Mouse (Mus musculus): ENCODE data around the gene Gorasp2. TPM values are rescaled to one million over a fixed set of nuclear protein-coding genes. Genes with fewer than 3 reads are reported as not detected.

Gorasp2 gene
- total and polyA plus RNA-seq, 3 experiments = 65.4 to 145 (median 77.4) TPM

DNA sequence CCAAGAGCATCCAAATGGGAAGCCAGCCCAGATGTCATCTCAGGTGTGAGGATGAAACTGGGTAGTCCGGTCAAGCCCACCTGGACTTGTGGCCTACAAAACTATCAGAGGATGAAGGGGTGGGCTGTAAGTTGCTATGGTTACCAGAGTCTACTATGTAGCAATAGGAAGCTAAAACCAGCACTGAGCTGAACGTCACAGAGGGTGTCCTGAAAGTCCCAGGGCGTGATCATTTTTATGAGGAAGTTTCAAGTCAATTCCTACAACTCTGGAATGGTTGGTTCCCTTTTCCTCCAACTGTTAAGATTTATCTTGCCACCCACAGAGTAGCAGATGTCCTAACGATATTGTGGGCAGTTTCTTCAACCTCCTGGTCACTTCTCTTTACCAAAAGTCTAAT, 39.1 kb upstream of the Gorasp2 start:
- no peak overlapping the region for H3K9ac ChIP-seq (ENCODE audit: insufficient read depth, low read depth)
- peaks cover 7 to 18% of the 10 kb centered on the region in 2 experiments; a peak in 2 of 4 replicates for H3K4me1 ChIP-seq (ENCODE audit: control insufficient read depth in 1 of 2, insufficient read depth in 2 of 2)
- TF ChIP-seq JUND (conservative IDR thresholded peaks at IDR 0.05; ENCODE audit: low read depth, low read length) = no peak
- TF ChIP-seq ZC3H11A (IDR thresholded peaks at IDR 0.05; ENCODE audit: low read depth, low read length) = no peak
- no peak for TF ChIP-seq ZNF384 (IDR thresholded peaks at IDR 0.05; ENCODE audit: low read depth, low read length)
- no peak for TF ChIP-seq IRF4 (IDR thresholded peaks at IDR 0.05; ENCODE audit: low read depth, low read length)
- TF ChIP-seq KAT2A (IDR thresholded peaks at IDR 0.05; ENCODE audit: insufficient replicate concordance, low read length) = no peak
- TF ChIP-seq BHLHE40 (IDR thresholded peaks at IDR 0.05; ENCODE audit: low read depth, low read length) = no peak
- peaks cover 2% of the 10 kb centered on the region for H3K27me3 ChIP-seq (replicated peaks)
- dilution Hi-C loops (cut with MboI; ENCODE audit: extremely low pct_ligation_motif_present, extremely low pct_unique_long_range_greater_than_20kb, low sequenced_read_pairs) (no loop called here), in situ Hi-C loops (cut with MboI; ENCODE audit: low pct_ligation_motif_present, low pct_unique_long_range_greater_than_20kb, low sequenced_read_pairs) (no loop called here)
- peaks cover 2% of the 10 kb centered on the region for H3K9me3 ChIP-seq (replicated peaks; ENCODE audit: low read length)
- H3K36me3 ChIP-seq (replicated peaks in 1 of 2; ENCODE audit: control insufficient read depth in 1 of 2, insufficient read depth in 1 of 2, low read length in 1 of 2) = no peaks in the 10 kb centered on the region
- H3K27ac ChIP-seq (ENCODE audit: insufficient read depth, low read depth) = no peak overlapping the region
- no peaks in the 10 kb centered on the region for H3K79me2 ChIP-seq (replicated peaks; ENCODE audit: control insufficient read depth, extremely low read depth, insufficient read depth, poor library complexity, severe bottlenecking)
- H3K4me2 ChIP-seq (ENCODE audit: insufficient read depth, low read depth, poor library complexity, severe bottlenecking) = no peak overlapping the region
- no peak overlapping the region for H3K4me3 ChIP-seq (replicated peaks in 1 of 3; ENCODE audit: low read depth in 2 of 3, low read length in 2 of 3, poor library complexity in 1 of 3)
- DNase-seq (ENCODE audit: extremely low read depth) = no peak

- in situ Hi-C loops (cut with MboI; ENCODE audit: low pct_ligation_motif_present, low pct_unique_long_range_greater_than_20kb, low sequenced_read_pairs) = no loop called here
- dilution Hi-C loops (cut with MboI; ENCODE audit: extremely low pct_ligation_motif_present, extremely low pct_unique_long_range_greater_than_20kb, low sequenced_read_pairs) = no loop called here
These were observed 35.6 kb upstream of the Gorasp2 start for GRCm38 (mm10) chr2:70625761-70626160.

GRCm38 (mm10) chr2:70628397-70628796, 33.0 kb upstream of the Gorasp2 start:
- H3K79me2 ChIP-seq (replicated peaks; ENCODE audit: control insufficient read depth, extremely low read depth, insufficient read depth, poor library complexity, severe bottlenecking) = no peaks in the 10 kb centered on the region
- H3K27me3 ChIP-seq (replicated peaks) = no peaks in the 10 kb centered on the region
- no peak for DNase-seq (ENCODE audit: extremely low read depth)
- no peak overlapping the region for H3K4me3 ChIP-seq (replicated peaks in 1 of 3; ENCODE audit: low read depth in 2 of 3, low read length in 2 of 3, poor library complexity in 1 of 3)
- H3K4me2 ChIP-seq (ENCODE audit: insufficient read depth, low read depth, poor library complexity, severe bottlenecking) = no peak overlapping the region
- in situ Hi-C loops (cut with MboI; ENCODE audit: low pct_ligation_motif_present, low pct_unique_long_range_greater_than_20kb, low sequenced_read_pairs) = no loop called here
- no peak overlapping the region for H3K27ac ChIP-seq (ENCODE audit: insufficient read depth, low read depth)
- no peak overlapping the region for H3K9ac ChIP-seq (ENCODE audit: insufficient read depth, low read depth)
- H3K9me3 ChIP-seq (replicated peaks; ENCODE audit: low read length) = peaks cover 5% of the 10 kb centered on the region
- no peak for TF ChIP-seq MYC (IDR thresholded peaks at IDR 0.05; ENCODE audit: low read depth, low read length)
- no peak for TF ChIP-seq SMC3 (IDR thresholded peaks at IDR 0.05; ENCODE audit: low read depth, low read length)
- no peak for TF ChIP-seq EP300 (IDR thresholded peaks at IDR 0.05; ENCODE audit: low read length)
- no peak for TF ChIP-seq GABPA (IDR thresholded peaks at IDR 0.05; ENCODE audit: insufficient replicate concordance, low read depth, low read length)
- peaks cover 0 to 19% of the 10 kb centered on the region in 2 experiments; a peak in 2 of 4 replicates for H3K4me1 ChIP-seq (ENCODE audit: control insufficient read depth in 1 of 2, insufficient read depth in 2 of 2)
- dilution Hi-C loops (cut with MboI; ENCODE audit: extremely low pct_ligation_motif_present, extremely low pct_unique_long_range_greater_than_20kb, low sequenced_read_pairs) = no loop called here
- H3K36me3 ChIP-seq (replicated peaks in 1 of 2; ENCODE audit: control insufficient read depth in 1 of 2, insufficient read depth in 1 of 2, low read length in 1 of 2) = no peaks in the 10 kb centered on the region

More at GRCm38 (mm10) chr2:70625761-70626160, 35.6 kb upstream of the Gorasp2 start:
- no peak for DNase-seq (ENCODE audit: extremely low read depth)
- H3K36me3 ChIP-seq (replicated peaks in 1 of 2; ENCODE audit: control insufficient read depth in 1 of 2, insufficient read depth in 1 of 2, low read length in 1 of 2) = no peaks in the 10 kb centered on the region
- H3K79me2 ChIP-seq (replicated peaks; ENCODE audit: control insufficient read depth, extremely low read depth, insufficient read depth, poor library complexity, severe bottlenecking) = no peaks in the 10 kb centered on the region
- TF ChIP-seq SIN3A (IDR thresholded peaks at IDR 0.05; ENCODE audit: low read length) (no peak), CHD1 (IDR thresholded peaks at IDR 0.05; ENCODE audit: low read depth, low read length) (no peak), POLR2A (IDR thresholded peaks at IDR 0.05; ENCODE audit: low read depth, low read length) (no peak), RAD21 (IDR thresholded peaks at IDR 0.05; ENCODE audit: low read depth, low read length) (no peak), MYC (IDR thresholded peaks at IDR 0.05; ENCODE audit: low read depth, low read length) (no peak), ZKSCAN1 (IDR thresholded peaks at IDR 0.05; ENCODE audit: borderline replicate concordance, low read depth, low read length) (no peak)
- H3K27ac ChIP-seq (ENCODE audit: insufficient read depth, low read depth) = no peak overlapping the region
- no peak overlapping the region for H3K4me2 ChIP-seq (ENCODE audit: insufficient read depth, low read depth, poor library complexity, severe bottlenecking)
- H3K9ac ChIP-seq (ENCODE audit: insufficient read depth, low read depth) = no peak overlapping the region
- H3K4me3 ChIP-seq (replicated peaks in 1 of 3; ENCODE audit: low read depth in 2 of 3, low read length in 2 of 3, poor library complexity in 1 of 3) = no peak overlapping the region
- H3K9me3 ChIP-seq (replicated peaks; ENCODE audit: low read length) = peaks cover 5% of the 10 kb centered on the region
- peaks cover 0 to 15% of the 10 kb centered on the region in 2 experiments; a peak in 2 of 4 replicates for H3K4me1 ChIP-seq (ENCODE audit: control insufficient read depth in 1 of 2, insufficient read depth in 2 of 2)
- H3K27me3 ChIP-seq (replicated peaks) = peaks cover 2% of the 10 kb centered on the region
